Mouse (Mus musculus) stomach, postnatal 0 days (tissue): ENCODE results near the gene Nt5c2. TPM values are rescaled to one million over a fixed set of nuclear protein-coding genes. Genes with fewer than 3 reads are reported as not detected.
"Not testable (repeated sequence)": the region's sequence is repeated elsewhere in the genome, so short reads cannot be mapped to it uniquely, and the experiment has no call there.

ENCODE experiments used
- ATAC-seq: fragments of 200-750 bp; cut with Nextera tagmentation; 2 replicates; pipeline ENCODE4 v1.8.0; 2017; ENCODE audit not compliant: low FRiP score, low TSS enrichment
- DNase-seq: peaks from one replicate; pipeline ENCODE4 v3.0.0-alpha.2; 2016; ENCODE audit warnings: low spot score
- H3K27ac ChIP-seq: fragments of 300-500 bp; sonication (generic); replicated peaks from 2 replicates; pipeline ENCODE4 v1.5.1; 2014; ENCODE audit warnings: mild to moderate bottlenecking, control low read depth
- H3K27me3 ChIP-seq: fragments of 300-500 bp; sonication (generic); 2 replicates; pipeline ENCODE4 v1.6.1; 2014; ENCODE audit warnings: low read length; ENCODE audit not compliant: control insufficient read depth, insufficient read depth
- H3K36me3 ChIP-seq: fragments of 300-500 bp; sonication (generic); 2 replicates; pipeline ENCODE4 v1.6.1; 2014; ENCODE audit warnings: low read length, mixed read lengths; ENCODE audit not compliant: control insufficient read depth, insufficient read depth
- H3K4me1 ChIP-seq: fragments of 300-500 bp; sonication (generic); replicated peaks from 2 replicates; pipeline ENCODE4 v1.6.1; 2014; ENCODE audit warnings: antibody characterized with exemption; ENCODE audit not compliant: control insufficient read depth, insufficient read depth
- H3K4me2 ChIP-seq: fragments of 300-500 bp; sonication (generic); replicated peaks from 2 replicates; pipeline ENCODE4 v1.6.1; 2014; ENCODE audit warnings: low read depth, mild to moderate bottlenecking, control low read depth, moderate library complexity
- H3K4me3 ChIP-seq: fragments of 300-500 bp; sonication (generic); 2 replicates; pipeline ENCODE4 v1.5.1; 2014; ENCODE audit warnings: low read depth, low read length, control low read depth
- H3K9ac ChIP-seq: fragments of 300-500 bp; sonication (generic); 2 replicates; pipeline ENCODE4 v1.6.1; 2014; ENCODE audit warnings: mild to moderate bottlenecking, low read length, control low read depth, mixed read lengths
- H3K9me3 ChIP-seq: fragments of 300-500 bp; sonication (generic); 2 replicates; pipeline ENCODE4 v1.6.1; 2016; ENCODE audit warnings: low read length; ENCODE audit not compliant: control insufficient read depth
- CTCF ChIP-seq: IDR thresholded peaks from 2 replicates; pipeline ENCODE4 v1.5.1; 2016; ENCODE audit warnings: antibody characterized with exemption, low read depth, mild to moderate bottlenecking, moderate library complexity
- EP300 ChIP-seq: optimal IDR thresholded peaks from 2 replicates; pipeline ENCODE3; 2016; ENCODE audit warnings: antibody characterized with exemption
- WGBS: fragments of 180-500 bp; shearing (Covaris S2); extraction: QIAGEN DNeasy Blood & Tissue Kit; methylation state at CpG from one replicate; pipeline ENCODE4 v1.1.7; 2014; 5-methylcytosine and 5-hydroxymethylcytosine counted together
- polyA plus RNA-seq: library from polyadenylated mRNA; unstranded; fragments of >200 nt; fragmentation: Nextera tagmentation; extraction: Ambion mirVana; gene quantifications from 2 replicates; pipeline ENCODE4 v1.2.1, GENCODE M21; 2015

Gene Nt5c2
- polyA plus RNA-seq, 1 experiment from 2014 or later = 70.9 TPM

GRCm38 (mm10) chr19:46998953-46999352, 16.0 kb downstream of the Nt5c2 start:
- WGBS = 81% methylated on average over 4 of the region's 4 CpGs
- ATAC-seq (no peak), DNase-seq (no peak)
- Histone ChIP-seq H3K4me3 (no peak overlapping the region), H3K4me2 (no peak overlapping the region), H3K9me3 (no peaks in the 10 kb centered on the region), H3K27me3 (no peaks in the 10 kb centered on the region), H3K36me3 (no peaks in the 10 kb centered on the region), H3K27ac (no peak overlapping the region), H3K9ac (no peak overlapping the region), H3K4me1 (no peaks in the 10 kb centered on the region)
- no peak for TF ChIP-seq CTCF
- TF ChIP-seq EP300 = no peak

DNA sequence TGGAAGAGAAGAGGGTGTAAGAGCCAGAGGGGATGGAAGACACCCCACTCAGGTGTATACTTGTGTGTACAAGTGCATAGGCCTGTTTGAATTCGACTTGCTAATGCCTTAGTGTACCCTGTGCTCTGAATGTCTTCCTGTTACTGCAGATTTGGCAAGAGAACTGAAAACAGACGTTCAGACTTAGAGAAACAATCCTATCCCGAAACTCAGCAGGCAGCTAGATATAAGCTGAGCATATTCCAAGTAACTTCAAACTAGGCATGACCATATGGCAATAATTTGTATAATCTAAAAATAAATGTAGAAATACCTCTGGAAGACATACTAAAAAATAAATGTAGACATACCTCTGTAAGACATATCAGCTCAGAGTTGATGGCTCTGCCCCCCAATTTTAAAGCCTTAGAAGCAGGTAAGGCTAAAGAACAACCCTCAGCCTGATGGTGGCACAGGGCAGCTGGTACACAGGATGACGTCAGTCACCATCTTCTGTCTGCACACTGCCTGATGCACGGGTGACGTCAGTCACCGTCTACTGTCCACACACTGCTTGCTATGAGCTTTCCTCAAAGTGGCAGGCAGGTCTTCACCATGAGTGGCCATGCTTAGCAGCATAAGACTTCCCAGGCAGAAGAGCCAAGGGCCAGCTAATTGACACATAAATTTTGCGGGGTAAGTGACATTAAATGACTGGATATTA, 16.6 kb downstream of the Nt5c2 start:
- TF ChIP-seq CTCF (no peak), EP300 (no peak)
- Histone ChIP-seq H3K27ac (no peak overlapping the region), H3K27me3 (no peaks in the 10 kb centered on the region), H3K9me3 (no peaks in the 10 kb centered on the region), H3K4me1 (no peaks in the 10 kb centered on the region), H3K4me2 (no peak overlapping the region), H3K36me3 (no peaks in the 10 kb centered on the region), H3K4me3 (no peak overlapping the region), H3K9ac (no peak overlapping the region)
- ATAC-seq = no peak
- no peak for DNase-seq
- 76% methylated on average over 8 of the region's 8 CpGs for WGBS

DNA sequence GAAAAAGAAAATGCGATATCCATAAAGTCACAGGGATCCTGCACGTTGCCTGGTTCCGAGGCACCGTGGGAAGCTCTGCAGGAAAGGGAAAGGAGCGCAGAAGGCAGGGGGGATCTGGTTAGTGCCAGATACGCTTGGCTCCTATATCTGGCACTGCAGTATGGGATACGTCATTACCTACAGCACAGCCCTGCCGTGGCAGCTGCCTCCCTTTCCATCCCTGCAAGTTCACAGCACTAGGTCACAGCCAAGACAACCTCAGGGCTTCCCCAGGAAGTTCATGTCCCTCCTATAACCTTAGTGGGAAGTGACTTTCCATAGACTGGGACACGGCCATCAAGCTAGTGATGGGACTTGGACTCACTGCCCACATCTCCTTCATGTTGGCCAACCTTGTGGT, 18.9 kb downstream of the Nt5c2 start:
- Histone ChIP-seq H3K4me3 (no peak overlapping the region), H3K9me3 (no peaks in the 10 kb centered on the region), H3K27me3 (no peaks in the 10 kb centered on the region), H3K4me1 (no peaks in the 10 kb centered on the region), H3K27ac (no peak overlapping the region), H3K36me3 (no peaks in the 10 kb centered on the region), H3K4me2 (no peak overlapping the region), H3K9ac (no peak overlapping the region)
- no peak for TF ChIP-seq CTCF
- TF ChIP-seq EP300 = no peak
- WGBS = 78% methylated on average over 9 of the region's 9 CpGs
- ATAC-seq (no peak), DNase-seq (no peak)

- H3K27ac ChIP-seq, H3K9me3 ChIP-seq, H3K4me2 ChIP-seq, H3K9ac ChIP-seq, ATAC-seq, H3K4me1 ChIP-seq, H3K27me3 ChIP-seq, DNase-seq, H3K36me3 ChIP-seq, H3K4me3 ChIP-seq: not testable (repeated sequence)
- 65% methylated on average over 4 of the region's 4 CpGs for WGBS
These were observed 22.6 kb downstream of the Nt5c2 start for GRCm38 (mm10) chr19:46992329-46992728.

DNA sequence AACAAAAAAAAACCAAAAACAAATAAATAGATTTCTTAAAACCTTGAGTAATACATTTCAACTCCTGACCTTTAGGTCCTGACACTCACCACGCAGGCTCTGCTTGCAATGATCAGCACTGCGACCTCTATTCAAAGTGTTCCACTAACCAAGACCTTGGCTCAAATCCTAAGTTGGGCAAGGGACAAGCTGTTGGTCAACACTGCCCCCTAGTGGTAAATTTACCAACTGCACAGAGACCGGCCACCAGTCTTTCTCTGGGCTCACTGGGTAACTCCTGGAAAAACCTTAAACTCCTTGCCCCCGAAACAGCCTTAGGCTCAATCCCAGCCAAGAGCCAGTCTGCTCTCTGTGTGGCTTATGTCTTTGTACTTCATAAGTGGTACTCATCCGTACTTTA, 23.8 kb downstream of the Nt5c2 start:
- WGBS = 9% methylated on average over 5 of the region's 5 CpGs
- no peak overlapping the region for H3K4me3 ChIP-seq
- H3K27me3 ChIP-seq = no peaks in the 10 kb centered on the region
- H3K9ac ChIP-seq = no peak overlapping the region
- no peak overlapping the region for H3K27ac ChIP-seq
- H3K4me1 ChIP-seq = no peaks in the 10 kb centered on the region
- ATAC-seq = no peak
- H3K9me3 ChIP-seq = no peaks in the 10 kb centered on the region
- DNase-seq = peak; percentile 87
- TF ChIP-seq CTCF (peak; percentile 99), EP300 (no peak)
- no peaks in the 10 kb centered on the region for H3K36me3 ChIP-seq
- no peak overlapping the region for H3K4me2 ChIP-seq

DNA sequence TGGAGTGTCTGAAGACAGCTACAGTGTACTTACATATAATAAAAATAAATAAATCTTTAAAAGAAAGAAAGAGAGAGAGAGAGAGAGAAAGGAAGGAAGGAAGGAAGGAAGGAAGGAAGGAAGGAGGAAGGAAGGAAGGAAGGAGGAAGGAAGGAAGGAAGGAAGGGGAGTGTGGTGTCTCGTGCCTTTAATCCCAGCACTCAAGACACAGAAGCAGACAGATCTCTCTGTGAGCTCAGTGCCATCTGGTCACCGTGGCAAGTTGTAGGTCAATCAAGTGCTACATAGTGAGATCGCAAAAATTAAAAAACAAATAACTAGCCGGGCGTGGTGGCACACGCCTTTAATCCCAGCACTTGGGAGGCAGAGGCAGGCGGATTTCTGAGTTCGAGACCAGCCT, 24.3 kb downstream of the Nt5c2 start:
- H3K9me3 ChIP-seq, H3K27ac ChIP-seq, H3K27me3 ChIP-seq, H3K4me2 ChIP-seq, H3K9ac ChIP-seq, H3K36me3 ChIP-seq, ATAC-seq, H3K4me3 ChIP-seq, DNase-seq, H3K4me1 ChIP-seq: not testable (repeated sequence)
- 76% methylated on average over 7 of the region's 8 CpGs for WGBS
